ENCODE assay signal across 7 mouse cellular contexts in genomic region chr8:105275840-105276239, GRCm38 (mm10). TPM values are rescaled to one million over a fixed set of nuclear protein-coding genes. Genes with fewer than 3 reads are reported as not detected.
DNase-seq lines count a peak whose midpoint lies in the region; ATAC-seq and TF ChIP-seq lines count a peak whose summit lies in the region.

Gene Nol3 (plus strand): TSS chr8:105276140.

- H3K36me3 ChIP-seq in E14TG2a.4 (ENCODE audit: insufficient read depth, low read length) (peaks cover 10% of the 10 kb centered on the region; the same call in 1 of the 2 replicates), ES-E14 (ENCODE audit: control insufficient read depth, insufficient read depth, low read length, poor library complexity, severe bottlenecking) (no peaks in the 10 kb centered on the region)
- H3K36me3 ChIP-seq in limb, embryonic 14.5 days (ENCODE audit: control insufficient read depth, insufficient read depth, low read length) = no peaks in the 10 kb centered on the region

- peak within 1 kb of the TSS; percentile 76 for H3K4me2 ChIP-seq in limb, embryonic 14.5 days (replicated peaks; ENCODE audit: low read depth, low read length, severe bottlenecking)

- no peak for TF ChIP-seq CTCF in E14TG2a.4 (conservative IDR thresholded peaks at IDR 0.05; ENCODE audit: low read length)

- TF ChIP-seq POLR2A in limb, embryonic 14.5 days (IDR thresholded peaks at IDR 0.05; ENCODE audit: borderline replicate concordance, extremely low read depth, insufficient read depth, insufficient read length) = no peak

- WGBS in limb, embryonic 14.5 days = 2% methylated on average over 10 of the region's 10 CpGs

- peak within 1 kb of the TSS; percentile 17; the same call in 1 of the 2 replicates for H3K9ac ChIP-seq in ES-E14 (ENCODE audit: insufficient read depth, low read depth, low read length, poor library complexity, severe bottlenecking)
- H3K9ac ChIP-seq in limb, embryonic 14.5 days (ENCODE audit: low read depth, low read length, severe bottlenecking) = peak within 1 kb of the TSS; percentile 50

- ATAC-seq in limb, embryonic 14.5 days (ENCODE audit: low FRiP score, low read depth) = no peak

- in situ Hi-C loops in ES-E14 (cut with MboI; ENCODE audit: low sequenced_read_pairs in 2 of 2, unreplicated experiment in 2 of 2) = no loop called here

- H3K27ac ChIP-seq in ES-E14 (ENCODE audit: insufficient read depth, low read depth, low read length, poor library complexity, severe bottlenecking) = no peak within 1 kb of the TSS
- no peak within 1 kb of the TSS for H3K27ac ChIP-seq in limb, embryonic 14.5 days (replicated peaks; ENCODE audit: low read depth, low read length)

- H3K27me3 ChIP-seq in E14TG2a.4 (ENCODE audit: insufficient read depth, low read length) = peaks cover 98% of the 10 kb centered on the region
- peaks cover 75% of the 10 kb centered on the region for H3K27me3 ChIP-seq in limb, embryonic 14.5 days (ENCODE audit: control insufficient read depth, insufficient read depth, low read length)

- peak within 1 kb of the TSS; percentile 67 for H3K4me3 ChIP-seq in E14TG2a.4 (replicated peaks; ENCODE audit: low read length)
- peak within 1 kb of the TSS; percentile 27 to 51 for H3K4me3 ChIP-seq in ES-E14 (ENCODE audit: insufficient read depth in 1 of 2, low read depth in 1 of 2, low read length in 2 of 2, poor library complexity in 1 of 2, severe bottlenecking in 1 of 2)
- H3K4me3 ChIP-seq in limb, embryonic 14.5 days (replicated peaks; ENCODE audit: low read length) = peak within 1 kb of the TSS; percentile 41

- no peaks in the 10 kb centered on the region for H3K9me3 ChIP-seq in E14TG2a.4 (ENCODE audit: low read length)
- no peaks in the 10 kb centered on the region for H3K9me3 ChIP-seq in ES-E14 (ENCODE audit: control insufficient read depth, insufficient read depth, low read depth, low read length)
- no peaks in the 10 kb centered on the region for H3K9me3 ChIP-seq in limb, embryonic 14.5 days (ENCODE audit: control insufficient read depth, low read length)

- DNase-seq in ES-E14 (ENCODE audit: low read depth, low spot score) = no peak
- no peak for DNase-seq in gastrocnemius, postnatal 4 days (ENCODE audit: low spot score in 2 of 2)
- DNase-seq in limb, embryonic 14.5 days (ENCODE audit: low spot score) = no peak
- no peak for DNase-seq in cerebellum, postnatal 36 days
- DNase-seq in left cerebral cortex, postnatal 10 days (ENCODE audit: extremely low spot score in 1 of 2, low spot score in 2 of 2) = no peak
- no peak for DNase-seq in lung, postnatal 36 days

- H3K4me1 ChIP-seq in E14TG2a.4 (replicated peaks; ENCODE audit: low read depth, low read length) (peaks cover 53% of the 10 kb centered on the region), ES-E14 (ENCODE audit: control insufficient read depth in 2 of 2, insufficient read depth in 2 of 2, low read length in 2 of 2, poor library complexity in 1 of 2) (peaks cover 5 to 13% of the 10 kb centered on the region in 2 experiments; a peak in 2 of 4 replicates)
- H3K4me1 ChIP-seq in limb, embryonic 14.5 days (ENCODE audit: control insufficient read depth, insufficient read depth, low read length) = peaks cover 13% of the 10 kb centered on the region; the same call in 1 of the 2 replicates

- intact Hi-C loops in left cerebral cortex, postnatal 10 days (cut with DNase I) = no loop called here

TF ChIP-seq in ES-E14, 5 proteins besides CTCF, POLR2A, EP300 and RAD21:
- TF ChIP-seq HCFC1 (IDR thresholded peaks at IDR 0.05; ENCODE audit: borderline replicate concordance, insufficient read depth, low read length) = no peak
- no peak for TF ChIP-seq ZNF384 (IDR thresholded peaks at IDR 0.05; ENCODE audit: low read depth, low read length)
- no peak for TF ChIP-seq CHD2 (IDR thresholded peaks at IDR 0.05; ENCODE audit: low read depth, low read length)
- no peak for TF ChIP-seq MAFK (IDR thresholded peaks at IDR 0.05; ENCODE audit: insufficient read depth, low read depth, low read length)
- TF ChIP-seq ZC3H11A (IDR thresholded peaks at IDR 0.05; ENCODE audit: borderline replicate concordance, low read depth, low read length) = no peak
TF ChIP-seq in ES-E14: peak in this region for 0.

RNA-seq across cellular contexts. Expression of gene Nol3, which starts in this region (rescaled TPM):
- 0.85 and 1.0 TPM in 2 replicates for total RNA-seq in ES-E14 (2012; rRNA removed)
- total RNA-seq in gastrocnemius, postnatal 4 days (2021) = 10 to 100 TPM; 26.5 to 27.1 TPM
- 2.0 and 2.3 TPM in 2 replicates for polyA plus RNA-seq in limb, embryonic 14.5 days (2012; rRNA removed)
- 2.3 and 3.3 TPM in 2 replicates for polyA plus RNA-seq in limb, embryonic 14.5 days (2014; fragmentation: Nextera tagmentation; extraction: Ambion mirVana)
- total RNA-seq in left cerebral cortex, postnatal 10 days (2021) = 1 to 10 TPM; 3.2 to 3.5 TPM

Comparison
In these comparisons a context has a peak if more than half of its experiments do, and no peak if none do; other contexts are left out.
1. RNA of gene Nol3 (total RNA-seq): 26.5 to 27.1 TPM in gastrocnemius, postnatal 4 days; 3.2 to 3.5 TPM in left cerebral cortex, postnatal 10 days and 0.85 to 1.0 TPM in ES-E14; every median in the first group is over 4 times any median in the second.
2. Peak in every context shown above with its lines, with median percentiles within 50 percentile points of each other: H3K4me3 ChIP-seq.